Mouse (Mus musculus): ENCODE data around the gene 0610010F05Rik.
"Not testable (repeated sequence)": the region's sequence is repeated elsewhere in the genome, so short reads cannot be mapped to it uniquely, and the experiment has no call there.

Gene 0610010F05Rik

DNA sequence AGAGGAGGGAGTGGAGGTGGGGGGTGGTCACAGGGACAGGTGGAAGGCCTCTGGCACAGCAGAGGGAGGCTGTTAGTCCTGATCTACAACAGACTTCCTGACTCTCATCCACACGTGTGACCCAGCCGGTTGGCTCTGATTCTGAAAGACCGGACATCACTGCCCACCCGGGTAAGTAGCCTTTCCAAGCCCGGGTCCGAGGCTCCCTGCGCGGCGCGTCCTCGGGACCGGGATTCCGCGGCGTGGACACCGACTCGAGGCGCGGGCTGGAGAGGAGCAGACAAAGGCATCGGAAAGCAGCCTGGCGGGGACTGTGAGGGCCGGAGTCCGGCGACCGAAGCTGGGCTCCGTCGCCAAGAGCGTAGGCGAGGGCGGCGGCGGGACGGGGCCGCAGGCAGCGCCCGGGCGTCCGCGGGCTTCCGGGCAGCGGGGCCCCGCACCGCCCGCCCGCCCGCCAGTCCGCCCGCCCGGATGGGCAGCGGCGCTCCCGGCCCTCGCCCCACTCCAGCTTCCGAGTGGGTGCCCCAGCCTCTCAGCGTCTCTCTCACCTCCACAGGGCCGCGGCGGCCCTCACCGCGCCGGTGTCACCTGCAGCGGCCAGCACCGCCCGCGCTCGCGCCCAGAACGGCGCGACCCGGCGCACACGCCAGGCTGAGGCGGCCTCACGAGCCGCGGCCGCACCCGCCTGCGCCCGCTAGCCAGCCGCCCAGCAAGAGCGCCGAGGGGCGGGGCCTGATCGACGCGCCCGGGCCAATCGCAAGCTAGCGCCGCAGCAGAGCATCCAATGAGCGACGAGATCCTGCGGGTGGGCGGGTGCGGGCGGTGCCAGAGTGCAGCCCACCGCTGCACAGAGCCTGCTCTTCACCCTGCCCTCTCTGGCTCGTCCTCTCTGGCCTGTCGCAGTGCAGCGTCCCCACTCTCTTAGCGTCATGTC, at the start of gene 0610010F05Rik:
Gene 0610010F05Rik (minus strand): TSS at position 695 of the 934 bp plus-strand sequence.
- DNase-seq: peak; percentile 90

DNA sequence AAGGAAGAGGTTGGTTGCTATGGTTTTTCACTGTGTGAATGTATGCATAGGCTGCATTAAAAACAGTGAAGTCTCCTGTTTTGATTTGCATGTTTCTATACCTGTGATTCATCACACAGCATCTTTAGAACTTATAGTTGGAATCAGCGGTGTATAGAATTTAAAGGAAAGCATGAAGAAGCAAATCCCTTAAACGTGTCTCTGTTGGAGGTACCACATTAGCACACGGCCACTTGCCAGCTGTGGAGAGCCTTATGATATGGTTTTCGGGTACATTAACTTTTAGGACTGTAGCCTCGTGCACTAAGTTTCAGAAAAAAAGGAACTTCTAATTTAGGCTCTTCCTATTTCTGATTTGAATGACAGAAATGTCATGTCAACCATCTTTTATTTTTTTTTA, 49.1 kb upstream of the 0610010F05Rik start:
- DNase-seq: no peak

- DNase-seq: no peak
Observed at GRCm38 (mm10) chr11:23680435-23680950, 47.1 kb upstream of the 0610010F05Rik start.

- DNase-seq: peak; percentile 79 to 81
Observed at GRCm38 (mm10) chr11:23679044-23679642, 45.7 kb upstream of the 0610010F05Rik start.

DNA sequence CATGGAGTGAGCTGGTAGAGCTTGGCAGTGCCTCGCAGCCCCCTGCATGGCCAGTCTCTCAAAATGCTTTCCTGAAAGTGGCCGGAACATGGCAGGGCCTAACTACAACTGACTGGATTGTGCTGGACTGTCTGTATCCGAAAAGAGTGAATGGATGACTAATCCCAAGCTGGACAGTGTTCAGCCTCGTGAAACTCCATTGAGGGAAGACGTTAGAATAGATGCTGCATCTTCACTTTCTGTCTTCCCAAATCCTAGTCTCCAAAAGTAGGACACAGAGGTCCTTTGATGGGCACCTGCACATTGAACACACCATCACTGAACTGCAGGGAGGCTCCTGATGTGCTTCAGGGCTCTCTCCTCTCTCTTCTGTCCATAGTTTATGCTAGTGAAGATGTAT, 42.7 kb upstream of the 0610010F05Rik start:
- DNase-seq: no peak

DNA sequence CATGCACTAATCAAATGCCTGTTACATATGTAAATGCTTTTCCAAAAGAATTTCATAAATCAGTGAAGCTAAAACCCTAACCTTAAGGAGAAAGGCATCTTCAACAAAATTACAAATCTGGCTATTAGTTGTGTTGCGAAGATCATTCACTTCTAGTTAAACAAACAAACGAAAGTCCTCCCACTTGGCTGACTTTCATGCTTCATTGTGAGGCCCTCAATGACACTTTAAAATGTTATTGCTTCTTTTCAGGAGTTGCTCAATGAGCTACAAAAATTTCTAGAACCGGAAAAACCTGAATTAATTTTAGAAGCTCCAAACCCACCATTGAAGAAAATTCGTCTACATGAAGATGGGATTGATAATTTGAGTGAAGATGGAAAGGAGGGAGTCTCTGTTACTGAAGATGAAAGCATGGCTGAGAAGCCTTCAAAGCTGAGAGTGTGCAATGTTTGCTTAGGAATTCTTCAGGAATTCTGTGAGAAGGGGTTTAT, 38.9 kb upstream of the 0610010F05Rik start:
- DNase-seq: no peak

DNA sequence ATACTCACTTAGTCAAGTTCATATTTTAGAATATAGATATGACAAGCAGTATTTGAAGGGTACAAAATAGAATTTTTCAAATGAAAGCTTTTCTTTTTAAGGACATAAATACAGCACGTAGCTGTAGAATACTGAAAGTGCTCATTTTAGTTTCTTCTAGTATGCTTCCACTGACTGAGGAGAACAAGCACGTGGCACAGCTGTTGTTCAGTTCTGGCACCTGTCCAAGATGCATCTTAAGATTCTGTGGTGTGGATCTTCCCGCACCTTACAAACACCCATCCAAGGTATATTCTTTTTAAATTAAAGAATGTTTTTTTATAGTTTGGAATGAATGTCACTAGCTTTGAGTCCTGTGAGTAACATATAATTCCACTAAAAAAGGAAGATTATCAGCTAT, 33.7 kb upstream of the 0610010F05Rik start:
- DNase-seq: peak; percentile 22 to 24

DNA sequence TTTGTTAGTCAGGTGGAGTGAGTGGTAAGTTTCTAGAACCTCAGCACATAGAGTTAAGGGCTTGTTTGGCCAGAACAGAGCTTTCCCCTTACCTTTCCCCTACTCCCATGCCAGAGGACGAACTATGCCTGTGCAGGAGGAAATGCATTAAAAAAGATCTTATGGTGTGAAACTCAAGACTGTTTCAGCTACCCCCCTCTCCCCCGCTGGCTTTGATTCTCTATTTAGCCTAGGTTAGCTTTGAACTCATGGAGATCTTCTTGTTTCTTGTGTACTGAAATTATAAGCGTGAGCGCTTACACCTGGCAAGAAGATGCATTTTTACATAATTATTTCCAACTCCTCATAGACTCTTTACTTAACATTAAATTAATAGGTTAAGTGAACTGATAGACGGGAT, 33.1 kb upstream of the 0610010F05Rik start:
- DNase-seq: no peak

- DNase-seq: peak; percentile 95 to 96
Observed at GRCm38 (mm10) chr11:23665798-23666501, 32.5 kb upstream of the 0610010F05Rik start, which contains the start of gene Pex13. Gene Pex13 (minus strand): TSS chr11:23665959.

- DNase-seq: no peak
Observed at GRCm38 (mm10) chr11:23665311-23665786, 31.9 kb upstream of the 0610010F05Rik start, which contains the start of gene Pus10. Gene Pus10 (plus strand): TSS chr11:23665674.

GRCm38 (mm10) chr11:23664232-23664631, 30.8 kb upstream of the 0610010F05Rik start:
- DNase-seq: no peak

DNA sequence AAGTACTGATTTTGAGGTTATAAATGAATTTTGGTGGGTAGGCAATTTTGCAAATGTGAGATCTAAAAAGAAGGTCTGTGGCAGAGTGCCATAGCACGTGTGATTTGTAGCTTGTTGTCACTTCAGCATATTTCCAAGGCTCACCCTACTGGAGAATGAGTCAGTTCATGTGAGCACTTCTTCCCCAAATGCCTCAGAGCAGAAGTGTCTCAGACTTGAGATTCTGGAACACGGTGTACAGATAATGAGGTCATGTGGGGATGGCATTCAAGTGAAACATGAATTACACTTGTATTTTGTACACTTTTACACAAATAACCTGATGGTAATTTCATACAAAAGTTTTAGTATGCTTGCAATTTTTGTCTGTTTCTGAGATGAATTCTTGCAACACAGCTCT, 24.4 kb upstream of the 0610010F05Rik start:
- no peak for DNase-seq

GRCm38 (mm10) chr11:23653666-23654065, 20.2 kb upstream of the 0610010F05Rik start:
- DNase-seq: no peak

DNA sequence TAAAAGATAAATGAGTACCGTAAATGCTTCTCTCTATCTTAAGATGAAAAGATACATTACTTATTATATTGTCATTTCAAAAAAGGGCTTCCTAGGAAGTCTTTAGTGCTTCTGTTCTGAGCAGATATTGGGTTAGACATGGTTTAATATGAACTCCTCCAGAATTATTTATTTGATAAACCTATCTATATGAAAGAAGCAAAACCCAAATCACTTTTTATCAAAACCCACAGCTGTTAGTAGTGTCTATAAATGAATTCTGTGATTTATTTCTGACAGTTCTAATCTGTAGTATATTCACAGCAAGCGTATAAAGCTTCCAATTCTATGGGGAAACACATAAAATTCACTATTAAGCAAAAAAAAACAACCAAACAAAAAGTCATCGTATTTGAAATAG, 14.4 kb upstream of the 0610010F05Rik start:
- DNase-seq: no peak

DNA sequence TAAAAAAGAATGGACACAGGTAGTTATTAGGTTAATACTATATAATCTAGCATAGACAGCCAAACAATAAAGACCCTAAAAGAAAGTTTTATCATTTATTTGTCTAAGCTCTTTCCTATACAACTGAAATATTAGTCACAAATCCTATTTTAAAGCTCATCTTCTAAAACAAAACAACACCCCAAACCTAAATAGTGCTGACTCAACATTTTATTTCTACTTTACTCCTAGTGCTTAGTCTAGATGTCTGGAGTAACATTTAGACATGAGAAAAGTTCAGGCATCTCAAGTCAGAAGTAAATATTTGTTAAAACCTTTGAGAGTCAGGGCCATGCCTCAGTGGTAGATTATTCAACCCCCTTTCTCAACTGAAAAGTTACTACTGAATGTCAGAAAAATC, 14.0 kb upstream of the 0610010F05Rik start:
- DNase-seq: no peak

- peak; percentile 23 to 35 for DNase-seq
Observed at GRCm38 (mm10) chr11:23634573-23634972, 1.1 kb upstream of the 0610010F05Rik start.

DNA sequence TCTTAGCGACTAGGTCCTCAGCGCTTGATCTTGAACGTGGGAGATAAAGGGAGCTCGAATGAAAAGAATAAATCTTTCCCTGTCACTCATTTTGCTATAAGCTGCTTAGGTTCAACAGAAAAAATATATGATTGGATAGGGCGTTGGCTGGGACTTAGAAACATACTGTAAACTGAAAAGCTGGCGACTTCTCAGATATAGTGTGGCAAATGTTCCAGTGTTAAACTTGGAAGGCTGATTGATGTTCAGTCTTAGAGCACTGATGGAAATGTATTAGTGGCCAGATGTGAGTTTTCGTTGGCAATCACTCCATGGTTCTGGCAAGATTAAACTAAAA, 408 bp upstream of the 0610010F05Rik start:
- DNase-seq: no peak

GRCm38 (mm10) chr11:23630664-23631063, 2.8 kb downstream of the 0610010F05Rik start:
- DNase-seq: no peak

DNA sequence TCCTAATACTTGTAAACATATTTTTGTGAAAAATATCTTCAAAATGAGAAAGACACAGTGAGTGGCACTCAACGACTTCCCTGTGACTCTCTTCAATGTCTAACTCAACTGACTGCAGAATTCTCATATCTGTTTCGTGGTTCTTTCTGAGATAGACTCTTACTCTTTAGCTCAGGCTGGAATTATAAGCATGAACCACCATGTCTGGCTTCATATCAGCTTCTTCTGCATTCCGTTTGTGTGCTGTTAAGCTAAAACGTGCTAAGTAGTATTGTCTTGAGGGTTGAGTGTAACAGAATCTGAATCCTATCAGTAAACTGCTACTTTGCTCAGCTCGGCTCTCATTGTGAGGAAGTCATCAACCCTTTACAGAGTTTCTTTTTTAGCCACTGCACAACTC, 14.4 kb downstream of the 0610010F05Rik start:
- no peak for DNase-seq

GRCm38 (mm10) chr11:23614546-23614945, 18.9 kb downstream of the 0610010F05Rik start:
- DNase-seq: no peak

- DNase-seq: not testable (repeated sequence)
Observed at GRCm38 (mm10) chr11:23607291-23607690, 26.1 kb downstream of the 0610010F05Rik start.

DNA sequence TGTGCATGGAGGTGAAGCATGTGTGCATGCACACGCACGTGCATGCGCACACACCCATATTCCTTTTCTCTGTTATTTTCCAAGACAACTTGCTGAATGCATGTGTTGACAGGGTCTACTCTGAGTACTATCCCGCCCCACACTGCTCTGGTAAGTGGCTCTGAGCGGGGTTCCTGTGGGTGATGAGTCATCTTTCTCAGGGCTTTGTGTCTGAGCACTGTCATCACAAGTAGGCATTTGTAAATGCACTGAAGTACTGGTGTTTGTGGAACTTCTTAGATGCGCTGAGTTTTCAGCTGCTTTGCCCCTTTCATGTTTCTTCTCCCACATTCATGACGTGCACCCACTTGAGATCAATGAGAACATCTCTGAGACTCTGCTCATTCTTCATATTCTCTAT, 63.3 kb downstream of the 0610010F05Rik start:
- no peak for DNase-seq

GRCm38 (mm10) chr11:23565761-23566160, 67.7 kb downstream of the 0610010F05Rik start:
- DNase-seq: peak; percentile 85 to 90
